ENCODE assay signal across 11 mouse cellular contexts in genomic region chr15:100909734-100910163, GRCm38 (mm10). TPM values are rescaled to one million over a fixed set of nuclear protein-coding genes. Genes with fewer than 3 reads are reported as not detected.
DNase-seq lines count a peak whose midpoint lies in the region; ATAC-seq and TF ChIP-seq lines count a peak whose summit lies in the region.
"Had no signal": no experiment of that assay in that cellular context is flagged by ENCODE, and none has a peak within 500 bp of the region (broad histone marks: within the 10 kb centered on the region; RNA-seq: fewer than 3 reads in every experiment).

No protein-coding gene starts in this region.

- DNase-seq in left cerebral cortex, adult 2 months (ENCODE audit: extremely low spot score in 1 of 2, low spot score in 2 of 2) = no peak
- DNase-seq in left cerebral cortex, postnatal 14 days (ENCODE audit: low spot score in 2 of 2) = no peak
- DNase-seq in embryo, embryonic 11 days = peak; percentile 46
- no peak for DNase-seq in gastrocnemius, postnatal 14 days
- DNase-seq in adrenal gland, postnatal 14 days = no peak
- DNase-seq in left cerebral cortex, postnatal 10 days (ENCODE audit: extremely low spot score in 1 of 2, low spot score in 2 of 2) = no peak
- DNase-seq: gastrocnemius, postnatal 25 days; lung, adult 2 months had no signal

- peak overlapping the region; percentile 67 for H3K27ac ChIP-seq in left cerebral cortex, adult 2 months
- H3K27ac ChIP-seq in hindbrain, embryonic 13.5 days = peak overlapping the region; percentile 82
- H3K27ac ChIP-seq in neural tube, embryonic 15.5 days (replicated peaks) = peak overlapping the region; percentile 64

- H3K9ac ChIP-seq in hindbrain, embryonic 13.5 days = peak overlapping the region; percentile 19; the same call in 1 of the 2 replicates
- no peak overlapping the region for H3K9ac ChIP-seq in neural tube, embryonic 15.5 days (replicated peaks)

- no peaks in the 10 kb centered on the region for H3K27me3 ChIP-seq in hindbrain, embryonic 13.5 days
- H3K27me3 ChIP-seq in neural tube, embryonic 15.5 days (replicated peaks) = no peaks in the 10 kb centered on the region

- TF ChIP-seq CTCF in left cerebral cortex, adult 2 months (IDR thresholded peaks at IDR 0.05) = no peak

- intact Hi-C loops in left cerebral cortex, adult 2 months (cut with DNase I) = loop anchor here (1.0 kb wide), 1 partner anchor 38 kb away; no protein-coding TSS in a partner anchor
- intact Hi-C loops in left cerebral cortex, postnatal 14 days (cut with DNase I) = no loop called here
- intact Hi-C loops in gastrocnemius, postnatal 14 days (cut with DNase I; ENCODE audit: low total_unique reads) = no loop called here
- intact Hi-C loops in left cerebral cortex, postnatal 10 days (cut with DNase I) = no loop called here

- no peak overlapping the region for H3K4me3 ChIP-seq in left cerebral cortex, adult 2 months
- H3K4me3 ChIP-seq in hindbrain, embryonic 13.5 days = no peak overlapping the region
- H3K4me3 ChIP-seq in neural tube, embryonic 15.5 days (replicated peaks) = no peak overlapping the region
- H3K4me3 ChIP-seq: myocyte had no signal

- H3K9me3 ChIP-seq in hindbrain, embryonic 13.5 days = no peaks in the 10 kb centered on the region
- no peaks in the 10 kb centered on the region for H3K9me3 ChIP-seq in neural tube, embryonic 15.5 days (replicated peaks)

- H3K4me2 ChIP-seq in hindbrain, embryonic 13.5 days = no peak overlapping the region
- no peak overlapping the region for H3K4me2 ChIP-seq in neural tube, embryonic 15.5 days

- ATAC-seq in hindbrain, embryonic 13.5 days (ENCODE audit: low FRiP score) = peak; percentile 59
- no peak for ATAC-seq in neural tube, embryonic 15.5 days (ENCODE audit: low FRiP score)

- WGBS in hindbrain, embryonic 13.5 days = 11% methylated on average over 3 of the region's 3 CpGs
- whole genome bisulfite sequencing in neural tube, embryonic 15.5 days = 13% methylated on average over 3 of the region's 3 CpGs

- peaks cover 40% of the 10 kb centered on the region for H3K4me1 ChIP-seq in hindbrain, embryonic 13.5 days (replicated peaks)
- H3K4me1 ChIP-seq in neural tube, embryonic 15.5 days = peaks cover 32% of the 10 kb centered on the region

- H3K36me3 ChIP-seq in hindbrain, embryonic 13.5 days = no peaks in the 10 kb centered on the region
- no peaks in the 10 kb centered on the region for H3K36me3 ChIP-seq in neural tube, embryonic 15.5 days

RNA-seq across cellular contexts. Expression of gene Scn8a, which starts 40.1 kb away (rescaled TPM):
- 100 to 1,000 TPM; 250 to 260 TPM for total RNA-seq in left cerebral cortex, adult 2 months (2021)
- total RNA-seq in left cerebral cortex, postnatal 14 days (2021) = 100 to 1,000 TPM; 203 to 219 TPM
- polyA plus RNA-seq in hindbrain, embryonic 13.5 days (2015; fragmentation: Nextera tagmentation; extraction: Ambion mirVana) = 18.8 and 19.7 TPM in 2 replicates
- polyA plus RNA-seq in neural tube, embryonic 15.5 days (2015; fragmentation: Nextera tagmentation; extraction: Ambion mirVana) = 24.9 and 29.2 TPM in 2 replicates
- total RNA-seq in gastrocnemius, postnatal 14 days (2021) = under 1 TPM; 0.37 to 1.00 TPM
- 4.2 and 4.7 TPM in 2 replicates for total RNA-seq in adrenal gland, postnatal 14 days (2021)
- 100 to 1,000 TPM; 164 to 171 TPM for total RNA-seq in left cerebral cortex, postnatal 10 days (2021)
- polyA plus RNA-seq: myocyte had no signal

Comparison
In these comparisons a context has a peak if more than half of its experiments do, and no peak if none do; other contexts are left out.
1. RNA of gene Scn8a, which starts 40.1 kb away (total RNA-seq): 250 to 260 TPM in left cerebral cortex, adult 2 months, 203 to 219 TPM in left cerebral cortex, postnatal 14 days and 164 to 171 TPM in left cerebral cortex, postnatal 10 days; 4.2 to 4.7 TPM in adrenal gland, postnatal 14 days and 0.37 to 1.00 TPM in gastrocnemius, postnatal 14 days; every median in the first group is over 10 times any median in the second.
2. Peak in every context shown above with its lines, with median percentiles within 50 percentile points of each other: H3K27ac ChIP-seq.